Mouse (Mus musculus): ENCODE results near the gene Gpc6. TPM values are rescaled to one million over a fixed set of nuclear protein-coding genes. Genes with fewer than 3 reads are reported as not detected.

The Gpc6 gene
- polyA plus RNA-seq, 1 experiment from 2014 or later, result 11.4 TPM

DNA sequence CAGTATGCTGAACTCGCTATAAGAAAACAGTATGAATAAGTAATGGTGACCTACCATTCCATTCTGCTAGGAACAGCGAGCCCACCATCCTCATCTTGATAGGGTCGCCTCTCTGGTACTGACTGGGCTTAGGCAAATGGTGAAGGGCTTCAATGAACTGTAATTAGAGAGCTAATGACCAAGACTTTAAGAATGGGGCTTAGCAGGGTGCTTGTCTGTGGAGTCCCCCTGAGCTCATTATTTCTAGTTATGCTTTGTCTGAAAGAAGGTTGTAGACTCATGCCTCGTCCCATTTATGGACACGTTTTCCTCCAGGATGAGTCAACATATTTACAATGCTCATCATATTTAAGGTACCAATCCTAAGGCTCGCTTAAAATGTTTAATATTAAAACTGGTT is 313.1 kb downstream of the Gpc6 start:
- no peaks in the 10 kb centered on the region for H3K4me1 ChIP-seq (replicated peaks; ENCODE audit: control insufficient read depth, insufficient read depth)
- H3K27ac ChIP-seq (replicated peaks), result no peak overlapping the region
- no peaks in the 10 kb centered on the region for H3K36me3 ChIP-seq (ENCODE audit: control insufficient read depth, insufficient read depth, low read length)
- no peak overlapping the region for H3K4me3 ChIP-seq (ENCODE audit: low read depth, low read length)
- H3K4me2 ChIP-seq (replicated peaks; ENCODE audit: low read depth), result no peak overlapping the region
- ATAC-seq (ENCODE audit: low FRiP score, low TSS enrichment), result no peak
- TF ChIP-seq CTCF (IDR thresholded peaks at IDR 0.05; ENCODE audit: low read depth) (no peak), EP300 (optimal IDR thresholded peaks at IDR 0.05) (no peak)
- H3K9me3 ChIP-seq (ENCODE audit: control insufficient read depth, low read length), result no peaks in the 10 kb centered on the region
- no peak overlapping the region for H3K9ac ChIP-seq (ENCODE audit: low read length)
- 91% methylated on average over 6 of the region's 6 CpGs for WGBS
- DNase-seq (ENCODE audit: low spot score), result no peak
- H3K27me3 ChIP-seq (ENCODE audit: control insufficient read depth, insufficient read depth, low read length), result no peaks in the 10 kb centered on the region

DNA sequence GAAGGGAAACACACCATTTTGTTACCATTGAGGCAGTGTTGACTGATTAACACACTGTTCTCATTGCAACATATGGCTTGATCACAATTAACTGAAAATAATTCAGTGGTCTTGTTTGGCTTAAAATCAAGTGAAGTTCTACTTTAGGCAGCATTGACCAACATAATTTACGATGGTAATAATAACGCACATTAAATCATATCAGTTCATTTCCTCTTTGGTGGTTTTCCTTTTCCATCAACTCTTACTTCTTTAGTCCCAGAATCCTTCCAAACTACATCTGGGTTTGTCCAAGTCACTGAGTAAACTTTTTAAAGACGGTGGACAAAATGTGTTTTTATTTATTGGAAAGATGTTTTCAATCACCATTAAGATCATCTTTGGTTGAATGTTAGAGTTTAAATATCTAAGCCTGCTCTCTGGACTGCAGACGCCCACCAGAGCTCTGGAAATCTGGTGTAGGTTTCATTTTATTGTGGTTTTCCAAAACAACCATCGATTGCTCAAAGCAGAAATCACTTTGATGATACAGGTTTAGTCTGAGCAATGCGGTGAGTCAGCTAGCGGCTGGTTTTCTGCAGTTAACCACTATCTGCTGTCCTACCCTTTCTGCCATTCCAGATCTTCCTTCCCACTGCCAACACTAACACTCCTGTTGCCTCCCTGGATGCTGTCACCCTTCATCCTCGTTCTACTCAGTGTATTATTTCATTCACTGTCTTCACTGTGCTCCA is 314.7 kb downstream of the Gpc6 start:
- Histone ChIP-seq H3K9ac (ENCODE audit: low read length) (no peak overlapping the region), H3K27me3 (ENCODE audit: control insufficient read depth, insufficient read depth, low read length) (no peaks in the 10 kb centered on the region), H3K36me3 (ENCODE audit: control insufficient read depth, insufficient read depth, low read length) (no peaks in the 10 kb centered on the region), H3K9me3 (ENCODE audit: control insufficient read depth, low read length) (no peaks in the 10 kb centered on the region), H3K27ac (replicated peaks) (no peak overlapping the region), H3K4me2 (replicated peaks; ENCODE audit: low read depth) (no peak overlapping the region), H3K4me1 (replicated peaks; ENCODE audit: control insufficient read depth, insufficient read depth) (no peaks in the 10 kb centered on the region), H3K4me3 (ENCODE audit: low read depth, low read length) (no peak overlapping the region)
- DNase-seq (ENCODE audit: low spot score) (no peak), ATAC-seq (ENCODE audit: low FRiP score, low TSS enrichment) (no peak)
- TF ChIP-seq CTCF (IDR thresholded peaks at IDR 0.05; ENCODE audit: low read depth) (no peak), EP300 (optimal IDR thresholded peaks at IDR 0.05) (no peak)
- 71% methylated on average over 8 of the region's 8 CpGs for WGBS

- 94% methylated on average over 3 of the region's 3 CpGs for WGBS
- Histone ChIP-seq H3K4me1 (replicated peaks; ENCODE audit: control insufficient read depth, insufficient read depth) (no peaks in the 10 kb centered on the region), H3K4me3 (ENCODE audit: low read depth, low read length) (no peak overlapping the region), H3K27ac (replicated peaks) (no peak overlapping the region), H3K36me3 (ENCODE audit: control insufficient read depth, insufficient read depth, low read length) (no peaks in the 10 kb centered on the region), H3K4me2 (replicated peaks; ENCODE audit: low read depth) (no peak overlapping the region), H3K9ac (ENCODE audit: low read length) (no peak overlapping the region), H3K27me3 (ENCODE audit: control insufficient read depth, insufficient read depth, low read length) (no peaks in the 10 kb centered on the region), H3K9me3 (ENCODE audit: control insufficient read depth, low read length) (no peaks in the 10 kb centered on the region)
- DNase-seq (ENCODE audit: low spot score) (no peak), ATAC-seq (ENCODE audit: low FRiP score, low TSS enrichment) (no peak)
- TF ChIP-seq CTCF (IDR thresholded peaks at IDR 0.05; ENCODE audit: low read depth) (no peak), EP300 (optimal IDR thresholded peaks at IDR 0.05) (no peak)
Measured at GRCm38 (mm10) chr14:117245631-117246030, 320.5 kb downstream of the Gpc6 start.

- TF ChIP-seq EP300 (optimal IDR thresholded peaks at IDR 0.05), result no peak
- TF ChIP-seq CTCF (IDR thresholded peaks at IDR 0.05; ENCODE audit: low read depth), result no peak
- H3K27ac ChIP-seq (replicated peaks), result no peak overlapping the region
- no peaks in the 10 kb centered on the region for H3K36me3 ChIP-seq (ENCODE audit: control insufficient read depth, insufficient read depth, low read length)
- H3K9ac ChIP-seq (ENCODE audit: low read length), result no peak overlapping the region
- H3K4me2 ChIP-seq (replicated peaks; ENCODE audit: low read depth), result no peak overlapping the region
- WGBS, result 75% methylated on average over 4 of the region's 4 CpGs
- no peaks in the 10 kb centered on the region for H3K27me3 ChIP-seq (ENCODE audit: control insufficient read depth, insufficient read depth, low read length)
- DNase-seq (ENCODE audit: low spot score) (no peak), ATAC-seq (ENCODE audit: low FRiP score, low TSS enrichment) (no peak)
- no peak overlapping the region for H3K4me3 ChIP-seq (ENCODE audit: low read depth, low read length)
- no peaks in the 10 kb centered on the region for H3K9me3 ChIP-seq (ENCODE audit: control insufficient read depth, low read length)
- no peaks in the 10 kb centered on the region for H3K4me1 ChIP-seq (replicated peaks; ENCODE audit: control insufficient read depth, insufficient read depth)
Measured at GRCm38 (mm10) chr14:117256192-117256591, 331.1 kb downstream of the Gpc6 start.

DNA sequence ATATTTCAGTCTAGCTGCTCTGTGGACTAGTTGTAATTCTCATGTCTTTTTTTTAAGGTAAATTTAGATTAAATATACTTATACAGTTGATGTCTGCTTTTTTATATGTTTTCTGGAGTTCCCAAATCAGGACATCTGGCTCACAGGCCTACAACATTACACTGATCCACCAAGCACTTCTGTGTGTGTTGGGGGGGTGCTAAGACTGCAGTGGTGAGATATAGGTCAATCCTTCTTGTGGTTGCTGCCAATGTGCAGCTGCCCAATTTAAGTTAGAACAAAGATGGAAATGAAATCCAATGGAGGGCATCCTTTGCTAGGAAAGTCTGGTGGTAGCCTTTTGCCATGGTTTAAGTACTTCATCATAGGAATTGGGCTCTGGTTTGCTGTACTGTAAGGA is 340.5 kb downstream of the Gpc6 start:
- Histone ChIP-seq H3K27ac (replicated peaks) (no peak overlapping the region), H3K4me1 (replicated peaks; ENCODE audit: control insufficient read depth, insufficient read depth) (no peaks in the 10 kb centered on the region), H3K9ac (ENCODE audit: low read length) (no peak overlapping the region), H3K4me3 (ENCODE audit: low read depth, low read length) (no peak overlapping the region), H3K4me2 (replicated peaks; ENCODE audit: low read depth) (no peak overlapping the region), H3K36me3 (ENCODE audit: control insufficient read depth, insufficient read depth, low read length) (no peaks in the 10 kb centered on the region), H3K27me3 (ENCODE audit: control insufficient read depth, insufficient read depth, low read length) (no peaks in the 10 kb centered on the region), H3K9me3 (ENCODE audit: control insufficient read depth, low read length) (no peaks in the 10 kb centered on the region)
- TF ChIP-seq EP300 (optimal IDR thresholded peaks at IDR 0.05) (no peak), CTCF (IDR thresholded peaks at IDR 0.05; ENCODE audit: low read depth) (no peak)
- ATAC-seq (ENCODE audit: low FRiP score, low TSS enrichment) (no peak), DNase-seq (ENCODE audit: low spot score) (no peak)

DNA sequence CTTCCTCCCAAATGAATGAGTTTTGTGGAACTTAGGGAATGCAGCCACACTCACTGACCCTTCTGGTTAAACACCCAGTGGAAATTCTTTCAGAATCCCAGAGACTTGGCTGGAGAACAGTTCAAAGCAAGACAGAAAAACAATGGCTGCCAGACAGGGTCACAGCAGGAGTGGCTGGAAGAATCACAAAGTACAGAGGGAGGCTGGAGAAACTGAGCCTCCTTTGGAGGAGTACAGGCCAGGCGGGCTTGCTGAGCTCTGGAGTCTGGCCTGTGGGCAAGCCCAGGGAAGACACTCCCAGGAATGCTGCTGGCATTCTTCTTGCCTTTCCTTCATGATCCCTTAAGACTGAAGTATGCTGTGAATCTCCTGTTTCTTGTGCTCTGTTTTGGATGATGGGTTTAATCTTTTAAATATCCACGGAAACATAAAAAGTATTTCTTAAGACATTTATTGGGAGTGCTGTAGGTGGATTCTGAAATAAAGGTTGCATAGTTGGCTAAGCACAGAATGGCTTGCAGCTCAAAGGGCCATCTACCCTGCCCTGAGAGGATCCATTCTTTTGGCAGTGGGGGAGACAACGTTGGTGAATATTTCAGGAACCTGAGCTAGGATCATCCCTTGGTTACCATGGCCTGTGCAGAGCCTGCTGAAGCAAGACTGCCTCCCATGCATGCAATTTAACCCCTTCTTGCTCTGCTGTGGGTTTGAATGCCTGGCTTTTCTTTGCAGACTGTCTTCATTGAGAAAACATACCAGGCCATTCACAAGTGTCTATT is 342.9 kb downstream of the Gpc6 start:
- Histone ChIP-seq H3K9ac (ENCODE audit: low read length) (no peak overlapping the region), H3K9me3 (ENCODE audit: control insufficient read depth, low read length) (no peaks in the 10 kb centered on the region), H3K36me3 (ENCODE audit: control insufficient read depth, insufficient read depth, low read length) (no peaks in the 10 kb centered on the region), H3K4me3 (ENCODE audit: low read depth, low read length) (no peak overlapping the region), H3K4me2 (replicated peaks; ENCODE audit: low read depth) (no peak overlapping the region), H3K27me3 (ENCODE audit: control insufficient read depth, insufficient read depth, low read length) (no peaks in the 10 kb centered on the region), H3K4me1 (replicated peaks; ENCODE audit: control insufficient read depth, insufficient read depth) (no peaks in the 10 kb centered on the region), H3K27ac (replicated peaks) (no peak overlapping the region)
- DNase-seq (ENCODE audit: low spot score) (no peak), ATAC-seq (ENCODE audit: low FRiP score, low TSS enrichment) (no peak)
- TF ChIP-seq CTCF (IDR thresholded peaks at IDR 0.05; ENCODE audit: low read depth) (no peak), EP300 (optimal IDR thresholded peaks at IDR 0.05) (no peak)
- 42% methylated on average over 3 of the region's 3 CpGs for WGBS

All from stomach, postnatal 0 days (tissue).